Mouse (Mus musculus) forebrain, embryonic 15.5 days (tissue): ENCODE measurements around the gene Ino80. TPM values are rescaled to one million over a fixed set of nuclear protein-coding genes. Genes with fewer than 3 reads are reported as not detected.
A peak's percentile ranks its signal among the peaks of the same experiment; 100 is the strongest.
"Not testable (repeated sequence)": the region's sequence is repeated elsewhere in the genome, so short reads cannot be mapped to it uniquely, and the experiment has no call there.

Experiments used
- ATAC-seq: fragments of 200-750 bp; cut with Nextera tagmentation; replicated peaks from 2 replicates; pipeline ENCODE4 v1.8.0; 2017; ENCODE audit warnings: mild to moderate bottlenecking, moderate TSS enrichment, moderate library complexity
- H3K27ac ChIP-seq: fragments of 300-500 bp; sonication (generic); replicated peaks from 2 replicates; pipeline ENCODE4 v1.5.1; 2015; ENCODE audit warnings: mild to moderate bottlenecking, inconsistent platforms
- H3K27me3 ChIP-seq: fragments of 300-500 bp; sonication (generic); 2 replicates; pipeline ENCODE4 v1.6.1; 2015; ENCODE audit warnings: inconsistent platforms
- H3K36me3 ChIP-seq: fragments of 300-500 bp; sonication (generic); 2 replicates; pipeline ENCODE4 v1.6.1; 2015; ENCODE audit warnings: mild to moderate bottlenecking, inconsistent platforms
- H3K4me1 ChIP-seq: fragments of 300-500 bp; sonication (generic); 2 replicates; pipeline ENCODE4 v1.6.1; 2015; ENCODE audit warnings: inconsistent platforms
- H3K4me2 ChIP-seq: fragments of 300-500 bp; sonication (generic); replicated peaks from 2 replicates; pipeline ENCODE4 v1.6.1; 2015; ENCODE audit warnings: mild to moderate bottlenecking, inconsistent platforms
- H3K4me3 ChIP-seq: fragments of 300-500 bp; sonication (generic); 2 replicates; pipeline ENCODE4 v1.5.1; 2015; ENCODE audit warnings: mild to moderate bottlenecking, inconsistent platforms
- H3K9ac ChIP-seq: fragments of 300-500 bp; sonication (generic); replicated peaks from 2 replicates; pipeline ENCODE4 v1.6.1; 2015; ENCODE audit warnings: mild to moderate bottlenecking, inconsistent platforms
- H3K9me3 ChIP-seq: fragments of 300-500 bp; sonication (generic); 2 replicates; pipeline ENCODE4 v1.6.1; 2016; ENCODE audit warnings: inconsistent platforms
- WGBS: fragments of 180-500 bp; shearing (Covaris S2); methylation state at CpG from one replicate; pipeline ENCODE4 v1.1.7; 2015; ENCODE audit warnings: mixed read lengths; 5-methylcytosine and 5-hydroxymethylcytosine counted together
- polyA plus RNA-seq: library from polyadenylated mRNA; unstranded; fragments of >200 nt; fragmentation: Nextera tagmentation; extraction: Ambion mirVana; gene quantifications from 2 replicates; pipeline ENCODE4 v1.2.1, GENCODE M21; 2015

Gene Ino80
- polyA plus RNA-seq: 3.4 TPM in 2 replicates

- H3K4me3 ChIP-seq: peak within 1 kb of the TSS; percentile 70
- H3K9ac ChIP-seq: peak within 1 kb of the TSS; percentile 76
- no peaks in the 10 kb centered on the region for H3K9me3 ChIP-seq
- peak within 1 kb of the TSS; percentile 98 for H3K27ac ChIP-seq
- WGBS: under 1% methylated on average over 63 of the region's 72 CpGs
- no peaks in the 10 kb centered on the region for H3K36me3 ChIP-seq
- peak; percentile 96 for ATAC-seq
- H3K27me3 ChIP-seq: no peaks in the 10 kb centered on the region
- peaks cover 24% of the 10 kb centered on the region for H3K4me1 ChIP-seq
- H3K4me2 ChIP-seq: peak within 1 kb of the TSS; percentile 74
Observed at GRCm38 (mm10) chr2:119477571-119478396, at the start of gene Ino80. Gene Ino80 (minus strand): TSS chr2:119477687.

GRCm38 (mm10) chr2:119525422-119525821 lies 47.9 kb upstream of the Ino80 start:
- Histone ChIP-seq H3K4me2 (no peak overlapping the region), H3K4me1 (no peaks in the 10 kb centered on the region), H3K36me3 (no peaks in the 10 kb centered on the region), H3K27me3 (no peaks in the 10 kb centered on the region), H3K27ac (no peak overlapping the region), H3K9ac (no peak overlapping the region), H3K9me3 (no peaks in the 10 kb centered on the region), H3K4me3 (no peak overlapping the region)
- 52% methylated on average over 4 of the region's 4 CpGs for WGBS
- no peak for ATAC-seq

DNA sequence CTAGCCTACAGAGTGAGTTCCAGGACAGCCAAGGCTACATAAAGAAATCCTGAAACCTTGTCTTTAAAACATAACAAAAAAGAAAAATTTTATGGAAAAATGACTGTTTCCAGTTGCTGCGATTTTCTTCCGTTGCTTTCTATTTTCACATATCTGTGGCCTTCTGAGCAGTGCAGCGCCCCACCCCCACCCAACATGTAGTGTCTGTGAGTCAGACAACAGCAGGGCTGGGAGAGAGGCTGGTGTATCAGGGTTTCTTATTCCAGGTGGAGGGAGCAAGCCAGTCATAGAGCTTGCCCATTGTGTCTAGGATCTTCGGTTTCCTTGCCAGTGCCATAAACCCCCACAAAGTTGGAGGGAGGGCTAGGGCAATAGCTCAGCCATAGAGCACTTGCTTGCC lies 46.3 kb upstream of the Ino80 start:
- no peaks in the 10 kb centered on the region for H3K27me3 ChIP-seq
- no peak overlapping the region for H3K9ac ChIP-seq
- H3K36me3 ChIP-seq: no peaks in the 10 kb centered on the region
- no peak overlapping the region for H3K4me3 ChIP-seq
- 83% methylated on average over 4 of the region's 4 CpGs for WGBS
- no peak for ATAC-seq
- H3K4me2 ChIP-seq: no peak overlapping the region
- H3K9me3 ChIP-seq: no peaks in the 10 kb centered on the region
- H3K4me1 ChIP-seq: no peaks in the 10 kb centered on the region
- no peak overlapping the region for H3K27ac ChIP-seq

DNA sequence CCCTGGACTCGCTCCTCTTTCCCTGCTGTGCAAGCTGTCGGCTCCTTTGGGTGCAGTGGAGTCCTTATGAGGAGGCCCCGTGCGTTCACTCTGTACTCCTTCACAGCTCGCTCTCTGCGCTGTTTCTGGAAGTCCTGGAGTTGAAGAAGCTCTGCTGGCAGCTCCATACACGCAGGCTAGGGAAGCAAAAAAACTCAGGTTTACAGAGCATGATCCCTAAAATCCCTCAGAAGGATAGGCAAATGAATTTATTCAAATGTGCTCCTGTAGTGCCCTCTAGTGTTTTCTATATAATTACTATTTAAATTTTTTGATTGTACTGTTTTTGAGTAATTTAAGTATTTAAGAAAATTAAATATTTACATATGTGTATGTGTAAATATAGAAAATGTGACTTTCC lies 43.1 kb upstream of the Ino80 start:
- H3K9me3 ChIP-seq: no peaks in the 10 kb centered on the region
- no peak overlapping the region for H3K9ac ChIP-seq
- ATAC-seq: no peak
- H3K27ac ChIP-seq: no peak overlapping the region
- no peaks in the 10 kb centered on the region for H3K36me3 ChIP-seq
- WGBS: 80% methylated on average over 7 of the region's 7 CpGs
- H3K4me2 ChIP-seq: no peak overlapping the region
- no peaks in the 10 kb centered on the region for H3K27me3 ChIP-seq
- no peak overlapping the region for H3K4me3 ChIP-seq
- no peaks in the 10 kb centered on the region for H3K4me1 ChIP-seq

DNA sequence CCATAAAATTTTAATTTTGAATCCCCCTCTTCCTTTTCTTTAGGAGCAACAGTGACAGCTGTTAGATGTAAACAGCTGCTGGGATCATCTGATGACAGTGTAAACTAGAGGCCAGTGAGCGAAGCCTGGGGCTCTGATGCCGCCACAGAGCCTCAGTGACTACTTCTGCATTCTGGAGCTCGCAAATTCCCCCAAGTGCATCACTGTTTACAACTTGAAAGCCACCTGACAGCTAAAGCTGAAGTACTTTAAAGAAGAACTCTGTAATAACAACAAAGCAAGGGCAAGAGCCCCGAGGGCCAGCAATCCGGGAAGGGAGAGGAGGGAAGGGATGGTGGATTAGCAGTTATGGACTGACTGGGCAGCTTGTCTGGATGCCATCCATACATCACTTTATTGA lies 39.3 kb upstream of the Ino80 start:
- Histone ChIP-seq H3K9ac (no peak overlapping the region), H3K4me2 (no peak overlapping the region), H3K4me1 (no peaks in the 10 kb centered on the region), H3K4me3 (no peak overlapping the region), H3K27ac (no peak overlapping the region), H3K36me3 (no peaks in the 10 kb centered on the region), H3K27me3 (no peaks in the 10 kb centered on the region), H3K9me3 (no peaks in the 10 kb centered on the region)
- ATAC-seq: no peak
- 62% methylated on average over 5 of the region's 5 CpGs for WGBS

DNA sequence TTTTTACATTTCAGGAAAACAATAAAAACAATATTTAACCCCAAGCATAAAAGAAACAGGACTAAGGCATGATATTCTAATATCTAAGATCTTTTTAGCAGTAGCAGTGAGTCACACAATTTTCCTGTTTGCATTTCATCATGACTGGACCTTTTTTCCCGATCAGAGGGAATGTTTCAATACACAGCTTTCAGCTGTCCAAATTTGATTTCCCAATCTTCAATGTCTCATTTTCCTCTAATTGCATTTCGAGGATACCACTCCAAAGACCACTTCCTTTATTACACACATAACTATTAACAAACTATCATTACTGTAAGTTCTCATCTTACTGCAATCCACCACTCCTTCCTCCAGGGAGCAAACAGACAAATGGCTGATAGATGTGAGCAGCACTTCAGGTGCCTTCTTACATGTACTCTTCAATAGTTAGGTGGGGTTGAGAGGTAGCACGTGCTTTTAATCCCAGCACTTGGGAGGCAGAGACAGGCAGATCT lies 36.6 kb upstream of the Ino80 start:
- Histone ChIP-seq H3K9me3 (no peaks in the 10 kb centered on the region), H3K27me3 (no peaks in the 10 kb centered on the region), H3K4me1 (no peaks in the 10 kb centered on the region), H3K4me3 (no peak overlapping the region), H3K27ac (no peak overlapping the region), H3K4me2 (no peak overlapping the region), H3K9ac (no peak overlapping the region), H3K36me3 (no peaks in the 10 kb centered on the region)
- no peak for ATAC-seq
- 90% methylated on average over 3 of the region's 3 CpGs for WGBS

DNA sequence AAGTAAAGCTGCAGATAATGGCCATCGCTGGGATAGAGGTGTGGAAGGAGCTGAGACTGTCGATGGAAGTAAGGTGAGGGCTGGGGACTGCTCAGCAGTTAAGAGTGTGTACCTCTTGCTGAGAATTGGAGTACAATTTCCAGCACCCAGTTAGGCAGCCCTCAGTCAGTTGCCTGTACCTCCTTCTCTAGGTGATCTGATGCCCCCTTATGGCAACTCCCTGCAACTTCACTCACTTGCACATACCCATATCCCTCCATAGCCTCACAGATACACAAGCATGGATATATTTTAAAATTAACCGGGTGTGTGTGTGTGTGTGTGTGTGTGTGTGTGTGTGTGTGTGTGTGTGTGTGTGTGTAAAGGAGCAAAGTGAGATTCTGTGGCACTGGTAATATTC lies 34.8 kb upstream of the Ino80 start:
- ATAC-seq: no peak
- WGBS: 91% methylated on average over 3 of the region's 3 CpGs
- H3K9ac ChIP-seq: no peak overlapping the region

GRCm38 (mm10) chr2:119510856-119511255 lies 33.4 kb upstream of the Ino80 start:
- WGBS: 88% methylated on average over 2 of the region's 2 CpGs
- no peak for ATAC-seq

More for the DNA sequence above, 34.8 kb upstream of the Ino80 start:
- Histone ChIP-seq H3K27ac (no peak overlapping the region), H3K4me1 (no peaks in the 10 kb centered on the region), H3K4me3 (no peak overlapping the region), H3K9me3 (no peaks in the 10 kb centered on the region), H3K36me3 (no peaks in the 10 kb centered on the region), H3K4me2 (no peak overlapping the region), H3K27me3 (no peaks in the 10 kb centered on the region)

DNA sequence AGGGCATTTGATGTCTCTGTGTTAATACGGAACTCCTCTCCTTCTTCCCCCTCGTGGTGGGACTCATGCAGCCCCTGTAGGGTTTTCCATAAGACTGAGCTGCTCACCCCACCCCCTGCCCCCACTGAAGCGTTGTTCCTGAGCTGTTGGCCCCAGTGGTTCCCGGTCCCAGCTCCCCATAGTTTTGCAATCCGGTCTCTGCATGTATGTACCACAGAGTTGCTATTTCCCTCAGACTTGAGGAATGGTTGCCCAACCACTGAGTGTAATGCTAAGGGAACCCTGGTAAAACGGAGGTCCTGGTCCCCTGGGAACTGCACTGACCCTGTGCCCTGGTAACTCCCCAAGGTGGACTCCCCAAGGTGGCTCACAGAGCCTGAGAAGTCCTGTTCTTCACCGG lies 31.0 kb upstream of the Ino80 start:
- not testable (repeated sequence) for H3K9me3 ChIP-seq, ATAC-seq, H3K4me3 ChIP-seq, H3K36me3 ChIP-seq, H3K9ac ChIP-seq, H3K4me1 ChIP-seq, H3K27ac ChIP-seq, H3K4me2 ChIP-seq, H3K27me3 ChIP-seq
- 62% methylated on average over 7 of the region's 7 CpGs for WGBS

More at GRCm38 (mm10) chr2:119510856-119511255, 33.4 kb upstream of the Ino80 start:
- H3K4me3 ChIP-seq: no peak overlapping the region
- H3K4me2 ChIP-seq: no peak overlapping the region
- H3K27me3 ChIP-seq: no peaks in the 10 kb centered on the region
- no peaks in the 10 kb centered on the region for H3K9me3 ChIP-seq
- H3K4me1 ChIP-seq: no peaks in the 10 kb centered on the region
- H3K36me3 ChIP-seq: no peaks in the 10 kb centered on the region
- H3K9ac ChIP-seq: no peak overlapping the region
- H3K27ac ChIP-seq: no peak overlapping the region

- Histone ChIP-seq H3K9ac (no peak overlapping the region), H3K36me3 (no peaks in the 10 kb centered on the region), H3K4me1 (no peaks in the 10 kb centered on the region), H3K27me3 (no peaks in the 10 kb centered on the region), H3K9me3 (no peaks in the 10 kb centered on the region), H3K4me3 (no peak overlapping the region), H3K4me2 (no peak overlapping the region), H3K27ac (no peak overlapping the region)
- ATAC-seq: no peak
Observed at GRCm38 (mm10) chr2:119507108-119507507, 29.6 kb upstream of the Ino80 start.

GRCm38 (mm10) chr2:119500965-119501652 lies 23.6 kb upstream of the Ino80 start:
- H3K27me3 ChIP-seq: no peaks in the 10 kb centered on the region
- H3K27ac ChIP-seq: no peak overlapping the region
- 86% methylated on average over 2 of the region's 2 CpGs for WGBS
- no peak overlapping the region for H3K4me2 ChIP-seq
- H3K9me3 ChIP-seq: no peaks in the 10 kb centered on the region
- H3K4me1 ChIP-seq: no peaks in the 10 kb centered on the region
- no peak for ATAC-seq
- no peak overlapping the region for H3K9ac ChIP-seq
- H3K36me3 ChIP-seq: no peaks in the 10 kb centered on the region
- H3K4me3 ChIP-seq: no peak overlapping the region

GRCm38 (mm10) chr2:119498859-119499258 lies 21.4 kb upstream of the Ino80 start:
- H3K9me3 ChIP-seq: no peaks in the 10 kb centered on the region
- no peak overlapping the region for H3K9ac ChIP-seq
- no peaks in the 10 kb centered on the region for H3K36me3 ChIP-seq
- H3K4me3 ChIP-seq: no peak overlapping the region
- no peak for ATAC-seq
- WGBS: 88% methylated on average over 2 of the region's 2 CpGs
- H3K27me3 ChIP-seq: no peaks in the 10 kb centered on the region
- no peaks in the 10 kb centered on the region for H3K4me1 ChIP-seq
- H3K27ac ChIP-seq: no peak overlapping the region
- no peak overlapping the region for H3K4me2 ChIP-seq
